Mouse (Mus musculus) midbrain, postnatal 0 days (tissue): ENCODE data around the gene Numbl. TPM values are rescaled to one million over a fixed set of nuclear protein-coding genes. Genes with fewer than 3 reads are reported as not detected.

Experiments
- ATAC-seq: fragments of 200-750 bp; cut with Nextera tagmentation; 2 replicates; pipeline ENCODE4 v1.8.0; 2017; ENCODE audit warnings: moderate number of reproducible peaks, mild to moderate bottlenecking, moderate TSS enrichment, moderate library complexity; ENCODE audit not compliant: low FRiP score
- DNase-seq: peaks from one replicate; pipeline ENCODE4 v3.0.0-alpha.2; 2015; ENCODE audit warnings: low spot score
- H3K27ac ChIP-seq: fragments of 300-500 bp; sonication (generic); 2 replicates; pipeline ENCODE4 v1.5.1; 2014; ENCODE audit warnings: low read depth, mild to moderate bottlenecking, low read length, mixed read lengths
- H3K27me3 ChIP-seq: fragments of 300-500 bp; sonication (generic); 2 replicates; pipeline ENCODE4 v1.6.1; 2014; ENCODE audit warnings: low read length, control low read depth, mixed read lengths; ENCODE audit not compliant: insufficient read depth
- H3K36me3 ChIP-seq: fragments of 300-500 bp; sonication (generic); 2 replicates; pipeline ENCODE4 v1.6.1; 2014; ENCODE audit warnings: low read length, control low read depth, mixed read lengths; ENCODE audit not compliant: insufficient read depth
- H3K4me1 ChIP-seq: fragments of 300-500 bp; sonication (generic); 2 replicates; pipeline ENCODE4 v1.6.1; 2014; ENCODE audit warnings: mild to moderate bottlenecking, control low read depth, antibody characterized with exemption, low read length, mixed read lengths; ENCODE audit not compliant: insufficient read depth
- H3K4me2 ChIP-seq: fragments of 300-500 bp; sonication (generic); 2 replicates; pipeline ENCODE4 v1.6.1; 2014; ENCODE audit warnings: low read depth, mild to moderate bottlenecking, low read length, mixed read lengths; ENCODE audit not compliant: poor library complexity, severe bottlenecking
- H3K4me3 ChIP-seq: fragments of 300-500 bp; sonication (generic); 2 replicates; pipeline ENCODE4 v1.5.1; 2014; ENCODE audit warnings: low read depth, mild to moderate bottlenecking, low read length, moderate library complexity
- H3K9ac ChIP-seq: fragments of 300-500 bp; sonication (generic); replicated peaks from 2 replicates; pipeline ENCODE4 v1.6.1; 2014; ENCODE audit warnings: mild to moderate bottlenecking, low read length, moderate library complexity, mixed read lengths; ENCODE audit not compliant: poor library complexity, severe bottlenecking
- H3K9me3 ChIP-seq: fragments of 300-500 bp; sonication (generic); 2 replicates; pipeline ENCODE4 v1.6.1; 2016; ENCODE audit warnings: low read length, control low read depth
- CTCF ChIP-seq: IDR thresholded peaks from 2 replicates; pipeline ENCODE4 v1.5.1; 2016; ENCODE audit warnings: antibody characterized with exemption, mild to moderate bottlenecking
- whole genome bisulfite sequencing: fragments of 180-500 bp; shearing (Covaris S2); extraction: QIAGEN DNeasy Blood & Tissue Kit; methylation state at CpG from one replicate; pipeline ENCODE4 v1.1.7; 2014; 5-methylcytosine and 5-hydroxymethylcytosine counted together
- polyA plus RNA-seq: library from polyadenylated mRNA; unstranded; fragments of >200 nt; fragmentation: Nextera tagmentation; extraction: Ambion mirVana; gene quantifications from 2 replicates; pipeline ENCODE4 v1.2.1, GENCODE M21; 2015
- total RNA-seq: library from RNA; depleted of rRNA; stranded (reverse); fragments of >200 nt; gene quantifications from 2 replicates; pipeline ENCODE4 v1.2.3, GENCODE M21; 2014

Gene Numbl
- total and polyA plus RNA-seq, 2 experiments from 2014 or later = 60.9 to 147 TPM

DNA sequence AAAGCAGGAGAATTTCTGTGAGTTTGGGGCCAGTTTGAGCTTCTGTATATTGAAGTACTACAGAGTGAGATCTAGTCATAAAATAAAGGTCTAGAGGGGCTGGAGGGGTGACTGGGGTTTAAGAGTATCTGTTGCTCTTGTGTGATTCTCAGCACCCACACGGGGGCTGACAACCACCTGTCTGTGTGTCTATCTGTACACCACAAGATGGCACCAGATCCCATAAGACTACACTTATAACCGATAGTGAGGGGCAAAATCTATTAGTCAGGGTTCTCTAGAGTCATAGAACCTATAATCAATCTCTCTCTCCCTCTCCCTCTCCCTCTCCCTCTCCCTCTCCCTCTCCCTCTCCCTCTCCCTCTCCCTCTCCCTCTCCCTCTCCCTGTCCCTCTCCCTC is 32.3 kb downstream of the Numbl start:
- Histone ChIP-seq H3K4me1 (no peaks in the 10 kb centered on the region), H3K9me3 (no peaks in the 10 kb centered on the region), H3K36me3 (no peaks in the 10 kb centered on the region), H3K27me3 (no peaks in the 10 kb centered on the region), H3K27ac (no peak overlapping the region), H3K9ac (no peak overlapping the region), H3K4me3 (no peak overlapping the region), H3K4me2 (no peak overlapping the region)
- DNase-seq = no peak
- 64% methylated on average over 2 of the region's 2 CpGs for WGBS
- no peak for TF ChIP-seq CTCF
- ATAC-seq = no peak

- 72% methylated on average over 12 of the region's 12 CpGs for WGBS
- no peak overlapping the region for H3K27ac ChIP-seq
- H3K36me3 ChIP-seq = no peaks in the 10 kb centered on the region
- H3K4me1 ChIP-seq = no peaks in the 10 kb centered on the region
- H3K27me3 ChIP-seq = no peaks in the 10 kb centered on the region
- no peak overlapping the region for H3K4me3 ChIP-seq
- H3K9ac ChIP-seq = no peak overlapping the region
- H3K9me3 ChIP-seq = no peaks in the 10 kb centered on the region
- ATAC-seq (no peak), DNase-seq (no peak)
- no peak for TF ChIP-seq CTCF
- no peak overlapping the region for H3K4me2 ChIP-seq
Measured at GRCm38 (mm10) chr7:27291795-27292466, 33.7 kb downstream of the Numbl start.

GRCm38 (mm10) chr7:27295956-27296355 is 37.7 kb downstream of the Numbl start:
- H3K27ac ChIP-seq = no peak overlapping the region
- ATAC-seq (no peak), DNase-seq (no peak)
- 90% methylated on average over 4 of the region's 4 CpGs for WGBS
- no peaks in the 10 kb centered on the region for H3K36me3 ChIP-seq
- H3K4me3 ChIP-seq = no peak overlapping the region
- no peak overlapping the region for H3K4me2 ChIP-seq
- no peaks in the 10 kb centered on the region for H3K27me3 ChIP-seq
- no peaks in the 10 kb centered on the region for H3K9me3 ChIP-seq
- no peak for TF ChIP-seq CTCF
- no peak overlapping the region for H3K9ac ChIP-seq
- no peaks in the 10 kb centered on the region for H3K4me1 ChIP-seq

- 91% methylated on average over 4 of the region's 4 CpGs for WGBS
- Histone ChIP-seq H3K4me1 (no peaks in the 10 kb centered on the region), H3K36me3 (no peaks in the 10 kb centered on the region), H3K27me3 (no peaks in the 10 kb centered on the region), H3K4me2 (no peak overlapping the region), H3K9me3 (no peaks in the 10 kb centered on the region), H3K9ac (no peak overlapping the region), H3K27ac (no peak overlapping the region), H3K4me3 (no peak overlapping the region)
- DNase-seq (no peak), ATAC-seq (no peak)
- no peak for TF ChIP-seq CTCF
Measured at GRCm38 (mm10) chr7:27296518-27296917, 38.3 kb downstream of the Numbl start.

DNA sequence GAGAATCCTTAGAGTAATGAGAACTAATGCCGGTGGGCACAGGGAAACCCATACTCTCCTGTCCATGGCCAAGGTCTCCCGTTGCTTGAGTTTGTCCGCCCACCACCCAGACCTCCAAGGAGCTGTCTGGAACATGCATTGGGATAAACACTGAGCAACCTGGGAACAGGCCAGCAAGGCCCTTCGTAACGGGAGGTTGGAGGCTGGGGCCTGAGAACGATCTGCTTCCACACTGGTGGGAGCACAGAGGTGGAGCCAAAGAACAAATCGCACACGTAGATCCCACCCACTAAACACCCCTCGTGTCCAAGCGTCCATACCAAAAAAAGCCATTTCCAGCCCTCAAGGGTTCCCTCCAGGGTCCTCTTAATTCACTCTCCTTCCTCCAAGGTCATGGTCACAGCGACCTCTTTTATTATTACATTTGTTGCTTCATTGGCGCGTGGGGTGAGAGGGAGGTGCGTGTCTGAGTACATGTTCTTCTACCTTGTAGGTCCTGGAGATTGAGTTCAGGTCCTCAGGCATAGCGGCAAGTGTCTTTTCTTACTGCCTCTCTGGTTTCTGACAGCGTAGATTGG is 39.9 kb downstream of the Numbl start:
- no peak for DNase-seq
- Histone ChIP-seq H3K4me3 (no peak overlapping the region), H3K9ac (no peak overlapping the region), H3K9me3 (no peaks in the 10 kb centered on the region), H3K27me3 (no peaks in the 10 kb centered on the region), H3K4me1 (no peaks in the 10 kb centered on the region), H3K27ac (no peak overlapping the region), H3K4me2 (no peak overlapping the region), H3K36me3 (no peaks in the 10 kb centered on the region)
- no peak for ATAC-seq
- no peak for TF ChIP-seq CTCF
- WGBS = 88% methylated on average over 16 of the region's 16 CpGs

DNA sequence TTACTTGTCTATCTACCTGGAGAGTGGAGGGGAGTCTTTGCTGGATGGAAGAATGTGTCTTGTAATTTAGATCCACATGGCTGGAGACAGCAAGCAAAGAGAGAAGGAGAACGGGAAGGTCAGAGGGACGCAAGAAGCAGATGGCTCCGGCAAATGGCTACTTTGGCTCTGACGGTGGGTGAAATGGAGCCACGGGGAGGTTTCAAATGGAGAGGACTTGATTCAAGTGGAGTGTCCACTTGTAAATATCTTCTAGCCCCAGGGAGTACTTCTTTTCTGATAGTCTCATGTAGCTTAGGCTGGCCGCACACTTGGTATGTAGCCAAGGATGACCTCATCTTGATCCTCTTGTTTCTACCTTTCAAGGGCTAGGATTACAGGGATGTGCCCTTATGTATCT is 40.6 kb downstream of the Numbl start:
- Histone ChIP-seq H3K36me3 (no peaks in the 10 kb centered on the region), H3K27ac (no peak overlapping the region), H3K9ac (no peak overlapping the region), H3K4me1 (no peaks in the 10 kb centered on the region), H3K9me3 (no peaks in the 10 kb centered on the region), H3K4me2 (no peak overlapping the region), H3K4me3 (no peak overlapping the region), H3K27me3 (no peaks in the 10 kb centered on the region)
- WGBS = 89% methylated on average over 6 of the region's 6 CpGs
- no peak for TF ChIP-seq CTCF
- no peak for ATAC-seq
- DNase-seq = peak; percentile 28
